Mouse (Mus musculus) T-cell, adult 66 days (primary cell): ENCODE measurements around the gene Muc4. TPM values are rescaled to one million over a fixed set of nuclear protein-coding genes. Genes with fewer than 3 reads are reported as not detected.

Source experiments
- total RNA-seq, 2 experiments: library from RNA; stranded (reverse); gene quantifications; 3 replicates in 1 of 2; 4 replicates in 1 of 2; pipeline ENCODE4 v1.2.4; 2023

Gene Muc4
- not detected for total RNA-seq

GRCm38 (mm10) chr16:32735586-32735985 is at the start of gene Muc4:
TSS of gene Muc4 (plus strand) at chr16:32735886.

GRCm38 (mm10) chr16:32797426-32797689 is 61.7 kb downstream of the Muc4 start, which contains the start of gene Muc20:
TSS of gene Muc20 (minus strand) at chr16:32797435.

GRCm38 (mm10) chr16:32810321-32810720 is 74.6 kb downstream of the Muc4 start, which contains the start of gene Smbd1:
TSS of gene Smbd1 (minus strand) at chr16:32810477.

Other genes starting within 250 kb of the Muc4 start
- not detected for gene Slc51a, start 248.0 kb upstream of the Muc4 start, total RNA-seq
- not detected for gene Zdhhc19, start 239.6 kb upstream of the Muc4 start, total RNA-seq
- gene Tfrc, start 127.0 kb upstream of the Muc4 start, total RNA-seq = 10 to 100 TPM; 51.4 to 62.9 TPM
- gene Tnk2, start 92.0 kb upstream of the Muc4 start, total RNA-seq = 10 to 100 TPM; 78.4 to 93.3 TPM
- under 1 TPM; 0.24 to 0.55 TPM for gene Muc20, start 61.5 kb downstream of the Muc4 start, total RNA-seq
- not detected for gene Smbd1, start 74.6 kb downstream of the Muc4 start, total RNA-seq
- gene Fyttd1, start 141.6 kb downstream of the Muc4 start, total RNA-seq = 10 to 100 TPM; 60.9 to 66.5 TPM
- 10 to 100 TPM; 22.4 to 26.0 TPM for gene Rubcn, start 141.9 kb downstream of the Muc4 start, total RNA-seq
- 10 to 100 TPM; 87.9 to 98.1 TPM for gene Lrch3, start 178.2 kb downstream of the Muc4 start, total RNA-seq